Mouse (Mus musculus) MEL (cell line): ENCODE measurements around the gene Armcx4. TPM values are rescaled to one million over a fixed set of nuclear protein-coding genes. Genes with fewer than 3 reads are reported as not detected.
"Not testable (repeated sequence)": the region's sequence is repeated elsewhere in the genome, so short reads cannot be mapped to it uniquely, and the experiment has no call there.

Experiments
- DNase-seq: peaks from one replicate; pipeline ENCODE4 v3.0.0; 2011; ENCODE audit warnings: low read depth, low spot score
- H3K27ac ChIP-seq: 2 replicates; pipeline ENCODE4 v1.5.1; 2012; ENCODE audit warnings: low read depth, mild to moderate bottlenecking, control low read depth, low read length, moderate library complexity; ENCODE audit not compliant: control insufficient read depth
- H3K27me3 ChIP-seq, 2 experiments: fragments of 150-350 bp in 1 of 2; sonication (generic) in 1 of 2; 2 replicates each; pipeline ENCODE4 v1.6.1; 2012; ENCODE audit warnings: low read length in 2 of 2, mild to moderate bottlenecking in 2 of 2, improper control_type of control experiment in 1 of 2, moderate library complexity in 1 of 2; ENCODE audit not compliant: insufficient read depth in 2 of 2, control insufficient read depth in 1 of 2
- H3K36me3 ChIP-seq, 2 experiments: 2 replicates each; pipeline ENCODE4 v1.6.1; 2012 to 2014; ENCODE audit warnings: low read length in 2 of 2, improper control_type of control experiment in 1 of 2, inconsistent platforms in 1 of 2, mild to moderate bottlenecking in 1 of 2; ENCODE audit not compliant: insufficient read depth in 2 of 2, control insufficient read depth in 1 of 2
- H3K4me1 ChIP-seq, 2 experiments: fragments of 150-350 bp in 1 of 2; sonication (generic) in 1 of 2; 2 replicates each; pipeline ENCODE4 v1.6.1; 2012; ENCODE audit warnings: low read length in 2 of 2, improper control_type of control experiment in 1 of 2, mild to moderate bottlenecking in 1 of 2; ENCODE audit not compliant: insufficient read depth in 2 of 2, control insufficient read depth in 1 of 2
- H3K4me3 ChIP-seq, 2 experiments: fragments of 150-350 bp in 1 of 2; sonication (generic) in 1 of 2; 2 replicates each; pipeline ENCODE4 v1.5.1; 2012; ENCODE audit warnings: low read depth in 2 of 2, low read length in 2 of 2, mild to moderate bottlenecking in 2 of 2, moderate library complexity in 2 of 2, control low read depth in 1 of 2, improper control_type of control experiment in 1 of 2; ENCODE audit not compliant: control insufficient read depth in 1 of 2, insufficient read depth in 1 of 2
- H3K79me2 ChIP-seq: 2 replicates; pipeline ENCODE4 v1.6.1; 2012; ENCODE audit warnings: mild to moderate bottlenecking, low read length, moderate library complexity; ENCODE audit not compliant: control insufficient read depth, poor library complexity, insufficient read depth
- H3K9ac ChIP-seq: 2 replicates; pipeline ENCODE4 v1.6.1; 2012; ENCODE audit warnings: low read depth, mild to moderate bottlenecking, control low read depth, low read length, moderate library complexity; ENCODE audit not compliant: control insufficient read depth, poor library complexity, severe bottlenecking
- H3K9me3 ChIP-seq: fragments of 150-350 bp; sonication (generic); replicated peaks from 2 replicates; pipeline ENCODE4 v1.6.1; 2012; ENCODE audit warnings: mild to moderate bottlenecking, low read length, improper control_type of control experiment, moderate library complexity; ENCODE audit not compliant: insufficient read depth
- CHD2 ChIP-seq: IDR thresholded peaks from 2 replicates; pipeline ENCODE4 v1.6.1; 2011; ENCODE audit warnings: low read length, improper control_type of control experiment
- CTCF ChIP-seq, 3 experiments: IDR thresholded peaks in 2 of 3; conservative IDR thresholded peaks in 1 of 3; 2 replicates each; pipeline ENCODE4 v1.5.1; 2011 to 2012; ENCODE audit warnings: low read length in 3 of 3, low read depth in 2 of 3, mild to moderate bottlenecking in 2 of 3, improper control_type of control experiment in 1 of 3, inconsistent platforms in 1 of 3, mixed read lengths in 1 of 3, moderate library complexity in 1 of 3; ENCODE audit not compliant: control insufficient read depth in 1 of 3, insufficient read depth in 1 of 3, poor library complexity in 1 of 3, severe bottlenecking in 1 of 3
- E2F4 ChIP-seq: IDR thresholded peaks from 2 replicates; pipeline ENCODE4 v1.6.1; 2011; ENCODE audit warnings: low read depth, low read length, improper control_type of control experiment, borderline replicate concordance
- EP300 ChIP-seq, 2 experiments: IDR thresholded peaks; 2 replicates each; pipeline ENCODE4 v1.6.1; 2011; ENCODE audit warnings: improper control_type of control experiment in 2 of 2, low read length in 2 of 2, low read depth in 1 of 2, mild to moderate bottlenecking in 1 of 2
- ETS1 ChIP-seq: IDR thresholded peaks from 2 replicates; pipeline ENCODE4 v1.6.1; 2012; ENCODE audit warnings: low read depth, mild to moderate bottlenecking, inconsistent platforms, low read length, improper control_type of control experiment, moderate library complexity
- GABPA ChIP-seq: IDR thresholded peaks from 2 replicates; pipeline ENCODE4 v1.6.1; 2012; ENCODE audit warnings: low read depth, mild to moderate bottlenecking, inconsistent platforms, low read length, improper control_type of control experiment, moderate library complexity
- GATA1 ChIP-seq: IDR thresholded peaks from 2 replicates; pipeline ENCODE4 v1.6.1; 2011; ENCODE audit warnings: low read depth, low read length, improper control_type of control experiment
- KAT2A ChIP-seq: conservative IDR thresholded peaks from 2 replicates; pipeline ENCODE4 v1.6.1; 2012; ENCODE audit warnings: low read depth, low read length, improper control_type of control experiment, inconsistent platforms
- MAFK ChIP-seq: IDR thresholded peaks from 2 replicates; pipeline ENCODE4 v1.6.1; 2011; ENCODE audit warnings: low read depth, mild to moderate bottlenecking, low read length, improper control_type of control experiment, borderline replicate concordance
- MAX ChIP-seq: IDR thresholded peaks from 2 replicates; pipeline ENCODE4 v1.6.1; 2011; ENCODE audit warnings: low read length, improper control_type of control experiment
- MXI1 ChIP-seq: IDR thresholded peaks from 2 replicates; pipeline ENCODE4 v1.6.1; 2011; ENCODE audit warnings: mild to moderate bottlenecking, low read depth, low read length, improper control_type of control experiment
- MYB ChIP-seq: IDR thresholded peaks from 2 replicates; pipeline ENCODE4 v1.6.1; 2011; ENCODE audit warnings: mild to moderate bottlenecking, low read depth, low read length, improper control_type of control experiment
- MYC ChIP-seq: IDR thresholded peaks from 2 replicates; pipeline ENCODE4 v1.6.1; 2011; ENCODE audit warnings: low read depth, mild to moderate bottlenecking, low read length, improper control_type of control experiment, moderate library complexity
- NELFE ChIP-seq: IDR thresholded peaks from 2 replicates; pipeline ENCODE4 v1.6.1; 2011; ENCODE audit warnings: low read depth, low read length, improper control_type of control experiment
- POLR2A ChIP-seq, 2 experiments: IDR thresholded peaks; 2 replicates each; pipeline ENCODE4 v1.6.1; 2011 to 2012; ENCODE audit warnings: low read length in 2 of 2, mild to moderate bottlenecking in 2 of 2, control low read depth in 1 of 2, improper control_type of control experiment in 1 of 2, low read depth in 1 of 2, moderate library complexity in 1 of 2; ENCODE audit not compliant: control insufficient read depth in 1 of 2, insufficient read depth in 1 of 2, poor library complexity in 1 of 2
- POLR2AphosphoS2 ChIP-seq: IDR thresholded peaks from 2 replicates; pipeline ENCODE4 v1.6.1; 2011; ENCODE audit warnings: low read length, improper control_type of control experiment
- POLR2AphosphoS5 ChIP-seq: IDR thresholded peaks from 2 replicates; pipeline ENCODE4 v1.6.1; 2012; ENCODE audit warnings: low read depth, borderline replicate concordance, mild to moderate bottlenecking, inconsistent platforms, low read length, moderate library complexity, mixed read lengths
- RCOR1 ChIP-seq: IDR thresholded peaks from 2 replicates; pipeline ENCODE4 v1.6.1; 2012; ENCODE audit warnings: low read depth, mild to moderate bottlenecking, inconsistent platforms, low read length, improper control_type of control experiment
- TAL1 ChIP-seq: IDR thresholded peaks from 2 replicates; pipeline ENCODE4 v1.6.1; 2012; ENCODE audit warnings: mild to moderate bottlenecking, inconsistent platforms, low read length, moderate library complexity, mixed read lengths
- TBP ChIP-seq: IDR thresholded peaks from 2 replicates; pipeline ENCODE4 v1.8.0; 2011; ENCODE audit warnings: low read depth, low read length, improper control_type of control experiment
- USF2 ChIP-seq, 2 experiments: IDR thresholded peaks; 2 replicates each; pipeline ENCODE4 v1.6.1; 2011 to 2012; ENCODE audit warnings: improper control_type of control experiment in 2 of 2, low read length in 2 of 2, borderline replicate concordance in 1 of 2, inconsistent platforms in 1 of 2, low read depth in 1 of 2, mild to moderate bottlenecking in 1 of 2; ENCODE audit not compliant: insufficient read depth in 1 of 2
- ZC3H11A ChIP-seq: IDR thresholded peaks from 2 replicates; pipeline ENCODE4 v1.6.1; 2012; ENCODE audit warnings: low read depth, mild to moderate bottlenecking, inconsistent platforms, low read length, improper control_type of control experiment
- ZKSCAN1 ChIP-seq: IDR thresholded peaks from 2 replicates; pipeline ENCODE4 v1.6.1; 2012; ENCODE audit warnings: low read depth, mild to moderate bottlenecking, inconsistent platforms, low read length, improper control_type of control experiment, moderate library complexity
- ZMIZ1 ChIP-seq: IDR thresholded peaks from 2 replicates; pipeline ENCODE4 v1.6.1; 2012; ENCODE audit warnings: low read depth, mild to moderate bottlenecking, inconsistent platforms, low read length, improper control_type of control experiment, moderate library complexity
- ZNF384 ChIP-seq: IDR thresholded peaks from 2 replicates; pipeline ENCODE4 v1.6.1; 2012; ENCODE audit warnings: low read depth, mild to moderate bottlenecking, inconsistent platforms, low read length, improper control_type of control experiment
- polyA plus RNA-seq, 2 experiments: library from polyadenylated mRNA; stranded (reverse) in 1 of 2; unstranded in 1 of 2; fragments of >175 nt in 1 of 2; fragments of >200 nt in 1 of 2; gene quantifications; 2 replicates each; pipeline versions ENCODE4 v1.2.1 to v1.2.4; 2012; ENCODE audit warnings: low replicate concordance in 2 of 2, low read depth in 1 of 2; ENCODE audit not compliant: insufficient read length in 2 of 2, insufficient read depth in 1 of 2, missing spikeins in 1 of 2
- total RNA-seq: library from RNA; depleted of rRNA; stranded (reverse); fragments of 300-350 nt; gene quantifications from 2 replicates; pipeline ENCODE4 v1.2.3, GENCODE M21; 2012

Armcx4 gene
- total and polyA plus RNA-seq, 3 experiments, result not detected

DNA sequence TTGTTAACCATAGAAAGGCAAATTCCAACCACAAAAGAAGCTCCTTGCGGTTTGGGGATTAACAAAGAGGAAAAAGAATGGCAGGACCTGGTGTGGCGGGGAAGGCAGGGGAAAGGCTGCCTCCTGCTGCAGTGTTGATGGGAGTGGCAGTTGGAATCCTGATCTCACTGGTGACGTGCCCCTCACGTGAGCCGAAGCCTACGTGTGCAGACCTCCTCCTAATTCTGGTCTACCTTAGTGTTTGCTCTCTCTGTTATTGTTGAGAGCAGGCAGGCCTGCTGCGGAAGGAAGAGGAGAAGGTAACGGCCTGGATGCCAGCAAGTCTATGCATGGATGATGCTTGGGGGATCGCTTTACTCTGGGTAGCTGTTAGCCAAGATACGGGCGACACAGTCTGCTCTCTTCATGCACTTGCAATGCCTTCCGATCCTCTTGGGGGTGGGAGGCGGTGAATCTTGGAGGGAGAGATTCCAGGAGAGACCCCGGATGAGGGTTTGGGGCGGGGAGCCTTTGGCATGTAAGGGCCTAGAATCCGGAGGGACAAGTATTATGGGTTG is 31.5 kb downstream of the Armcx4 start, which contains the start of gene Armcx1:
Gene Armcx1, plus strand, starts transcription at position 212 of the 557 bp plus-strand sequence.
- Histone ChIP-seq H3K4me3 (no peak within 1 kb of the TSS), H3K79me2 (no peaks in the 10 kb centered on the region), H3K27ac (no peak within 1 kb of the TSS), H3K9ac (no peak within 1 kb of the TSS), H3K4me1 (no peaks in the 10 kb centered on the region), H3K9me3 (no peaks in the 10 kb centered on the region), H3K36me3 (no peaks in the 10 kb centered on the region), H3K27me3 (peaks cover 17 to 35% of the 10 kb centered on the region in 2 experiments)
- no peak for DNase-seq
- TF ChIP-seq POLR2A (IDR thresholded peaks at IDR 0.05; ENCODE audit: control insufficient read depth in 1 of 2, insufficient read depth in 1 of 2, low read depth in 1 of 2, low read length in 2 of 2, poor library complexity in 1 of 2) (no peak), MAFK (no peak), MAX (no peak), POLR2AphosphoS2 (no peak), CHD2 (no peak), GABPA (no peak), EP300 (IDR thresholded peaks at IDR 0.05; ENCODE audit: low read depth in 1 of 2, low read length in 2 of 2) (no peak), ZNF384 (no peak), MXI1 (no peak), MYC (no peak), E2F4 (no peak), CTCF (IDR thresholded peaks at IDR 0.05 in 2 of 3, conservative IDR thresholded peaks at IDR 0.05 in 1 of 3; ENCODE audit: control insufficient read depth in 1 of 3, insufficient read depth in 1 of 3, low read depth in 2 of 3, low read length in 3 of 3, poor library complexity in 1 of 3, severe bottlenecking in 1 of 3) (no peak), MYB (no peak), TAL1 (no peak), KAT2A (no peak), ZMIZ1 (no peak), ETS1 (no peak), ZC3H11A (no peak), NELFE (no peak), TBP (no peak)

DNA sequence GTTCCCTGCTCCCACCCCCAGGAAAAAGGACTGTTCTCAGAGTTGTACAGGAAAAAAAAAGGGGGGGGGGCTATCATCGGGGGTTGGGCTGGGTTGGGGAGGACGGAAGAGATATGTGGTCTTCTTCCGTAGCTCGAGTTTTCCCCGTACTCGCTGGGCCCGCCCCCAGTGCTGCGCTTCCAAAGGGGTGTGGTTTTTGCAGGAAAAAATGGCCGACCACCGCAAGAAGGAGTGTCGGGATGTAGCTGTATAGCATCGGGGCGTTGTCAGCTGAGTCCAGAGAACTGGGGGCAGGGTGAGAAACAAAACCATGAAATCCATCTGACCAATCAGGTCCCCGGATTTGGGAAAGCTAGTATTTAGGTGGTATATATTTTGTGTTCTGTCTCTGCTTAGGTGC is 32.2 kb downstream of the Armcx4 start:
- Histone ChIP-seq H3K4me1 (no peaks in the 10 kb centered on the region), H3K79me2 (no peaks in the 10 kb centered on the region), H3K27ac (no peak overlapping the region), H3K9ac (no peak overlapping the region), H3K4me3 (no peak overlapping the region), H3K9me3 (no peaks in the 10 kb centered on the region), H3K36me3 (no peaks in the 10 kb centered on the region), H3K27me3 (peaks cover 17 to 30% of the 10 kb centered on the region in 2 experiments)
- TF ChIP-seq POLR2AphosphoS5 (no peak), MAFK (no peak), USF2 (IDR thresholded peaks at IDR 0.05; ENCODE audit: borderline replicate concordance in 1 of 2, insufficient read depth in 1 of 2, low read depth in 1 of 2, low read length in 2 of 2) (no peak), GATA1 (no peak), POLR2A (IDR thresholded peaks at IDR 0.05; ENCODE audit: control insufficient read depth in 1 of 2, insufficient read depth in 1 of 2, low read depth in 1 of 2, low read length in 2 of 2, poor library complexity in 1 of 2) (no peak), ZKSCAN1 (no peak), RCOR1 (no peak), NELFE (no peak)
- DNase-seq, result no peak

DNA sequence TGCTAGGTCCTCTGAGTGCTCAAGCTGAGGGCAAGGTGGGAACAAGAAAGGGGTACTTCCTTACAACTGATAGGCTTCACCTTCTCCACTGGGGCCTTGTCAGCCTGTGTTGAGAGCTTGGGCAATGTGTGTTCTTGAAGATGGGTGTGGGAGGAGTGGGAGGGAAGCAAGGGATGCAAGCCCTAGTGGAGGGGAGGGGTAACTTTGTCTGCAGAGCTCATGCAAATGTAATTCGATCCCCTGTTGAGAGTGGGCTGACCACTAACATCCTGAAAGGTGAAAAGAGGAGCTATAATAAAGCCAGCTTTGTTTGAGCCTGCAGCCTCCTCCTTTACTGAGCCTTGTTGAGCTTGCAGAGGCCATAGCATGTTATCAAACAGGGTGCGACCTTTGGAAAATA is 37.4 kb downstream of the Armcx4 start:
- H3K4me3 ChIP-seq, H3K9me3 ChIP-seq, H3K36me3 ChIP-seq, H3K4me1 ChIP-seq, H3K27ac ChIP-seq, H3K79me2 ChIP-seq, DNase-seq, H3K9ac ChIP-seq: not testable (repeated sequence)
- H3K27me3 ChIP-seq, result peaks cover 10 to 36% of the 10 kb centered on the region in 2 experiments
